Mouse (Mus musculus): ENCODE data around the gene Nutm2.

- TF ChIP-seq CHD2 (IDR thresholded peaks at IDR 0.05; ENCODE audit: low read depth, low read length) (no peak), HCFC1 (IDR thresholded peaks at IDR 0.05; ENCODE audit: borderline replicate concordance, insufficient read depth, low read length) (no peak), ZC3H11A (IDR thresholded peaks at IDR 0.05; ENCODE audit: borderline replicate concordance, low read depth, low read length) (no peak), ZNF384 (IDR thresholded peaks at IDR 0.05; ENCODE audit: low read depth, low read length) (no peak), MAFK (IDR thresholded peaks at IDR 0.05; ENCODE audit: insufficient read depth, low read depth, low read length) (no peak)
Measured at GRCm38 (mm10) chr13:50464621-50465562, 2.2 kb upstream of the Nutm2 start.

All from ES-E14 (cell line).